Mouse (Mus musculus): ENCODE results near the gene Hs3st5. TPM values are rescaled to one million over a fixed set of nuclear protein-coding genes. Genes with fewer than 3 reads are reported as not detected.

Hs3st5 gene
- polyA plus RNA-seq, 2 experiments, result 0.96 to 1.8 TPM

DNA sequence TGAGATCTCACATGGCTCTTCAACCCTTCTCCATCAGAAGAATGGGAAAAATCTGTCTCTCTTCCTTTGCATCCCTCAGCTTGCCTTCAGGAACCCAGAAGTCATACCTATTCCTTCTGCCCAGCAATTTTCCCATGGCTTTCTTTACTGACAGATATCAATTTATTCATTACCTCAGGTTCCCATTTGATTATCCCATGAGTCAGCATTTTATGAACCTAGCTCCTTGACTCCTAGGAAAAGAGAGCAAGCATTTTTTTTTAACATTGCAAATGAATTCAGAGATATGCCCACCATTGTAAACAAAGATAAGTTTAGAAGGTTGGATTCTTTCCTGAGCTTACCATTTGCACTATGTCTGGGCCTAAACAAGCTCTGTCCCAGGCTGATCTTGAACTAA lies 232.8 kb downstream of the Hs3st5 start:
- Histone ChIP-seq H3K9me3 (ENCODE audit: control insufficient read depth, low read length) (no peaks in the 10 kb centered on the region), H3K27me3 (ENCODE audit: control insufficient read depth, insufficient read depth, low read length) (no peaks in the 10 kb centered on the region), H3K4me2 (replicated peaks; ENCODE audit: low read depth, low read length, severe bottlenecking) (no peak overlapping the region), H3K4me1 (ENCODE audit: control insufficient read depth, insufficient read depth, low read length) (no peaks in the 10 kb centered on the region), H3K36me3 (ENCODE audit: control insufficient read depth, insufficient read depth, low read length) (no peaks in the 10 kb centered on the region), H3K4me3 (replicated peaks; ENCODE audit: low read length) (no peak overlapping the region), H3K9ac (ENCODE audit: low read depth, low read length, severe bottlenecking) (no peak overlapping the region), H3K27ac (replicated peaks; ENCODE audit: low read depth, low read length) (no peak overlapping the region)
- DNase-seq (ENCODE audit: low spot score) (no peak), ATAC-seq (ENCODE audit: low FRiP score, low read depth) (no peak)
- TF ChIP-seq POLR2A (IDR thresholded peaks at IDR 0.05; ENCODE audit: borderline replicate concordance, extremely low read depth, insufficient read depth, insufficient read length), result no peak

DNA sequence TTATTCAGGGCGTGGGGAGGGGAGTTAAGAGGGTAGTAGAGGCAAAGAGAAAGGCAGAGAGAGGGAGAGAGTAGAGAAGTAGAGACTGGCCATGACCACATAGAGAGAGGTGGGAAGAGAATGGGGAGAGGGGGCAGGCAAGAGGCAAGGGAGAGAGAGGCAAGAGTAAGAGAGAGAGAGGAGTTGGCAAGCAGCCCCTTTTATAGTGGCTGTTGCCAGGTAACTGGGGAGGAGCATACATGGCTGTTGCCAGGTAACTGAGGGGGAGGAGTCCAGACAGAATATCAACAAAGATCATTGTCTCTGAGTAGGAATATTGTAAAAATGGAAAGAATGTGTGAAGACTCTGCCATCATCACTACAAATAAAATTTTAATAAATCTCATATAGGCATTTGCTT lies 243.4 kb downstream of the Hs3st5 start:
- TF ChIP-seq POLR2A (IDR thresholded peaks at IDR 0.05; ENCODE audit: borderline replicate concordance, extremely low read depth, insufficient read depth, insufficient read length), result no peak
- Histone ChIP-seq H3K9me3 (ENCODE audit: control insufficient read depth, low read length) (no peaks in the 10 kb centered on the region), H3K27me3 (ENCODE audit: control insufficient read depth, insufficient read depth, low read length) (no peaks in the 10 kb centered on the region), H3K9ac (ENCODE audit: low read depth, low read length, severe bottlenecking) (no peak overlapping the region), H3K4me1 (ENCODE audit: control insufficient read depth, insufficient read depth, low read length) (no peaks in the 10 kb centered on the region), H3K4me2 (replicated peaks; ENCODE audit: low read depth, low read length, severe bottlenecking) (no peak overlapping the region), H3K27ac (replicated peaks; ENCODE audit: low read depth, low read length) (no peak overlapping the region), H3K4me3 (replicated peaks; ENCODE audit: low read length) (no peak overlapping the region), H3K36me3 (ENCODE audit: control insufficient read depth, insufficient read depth, low read length) (no peaks in the 10 kb centered on the region)
- no peak for ATAC-seq (ENCODE audit: low FRiP score, low read depth)
- 63% methylated on average over 1 of the region's 1 CpGs for WGBS
- no peak for DNase-seq (ENCODE audit: low spot score)

DNA sequence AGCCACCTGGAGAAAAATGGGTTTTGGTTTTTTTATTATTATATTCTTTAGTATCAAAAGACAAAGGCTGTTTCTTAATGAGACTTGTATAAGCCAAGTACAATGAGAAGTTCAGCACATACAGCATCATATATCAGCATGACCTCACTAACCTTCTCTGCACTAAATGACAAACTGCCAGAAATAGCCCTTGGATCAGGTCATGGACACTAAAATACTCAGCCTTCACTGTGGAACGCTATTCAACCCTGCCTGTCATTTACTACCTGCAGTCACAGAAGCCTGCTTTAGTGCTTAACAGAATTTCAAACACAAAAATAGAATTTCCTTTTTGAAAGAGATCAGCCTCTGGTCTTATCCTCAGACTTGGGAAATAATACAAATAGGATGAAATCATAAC lies 247.9 kb downstream of the Hs3st5 start:
- H3K4me1 ChIP-seq (ENCODE audit: control insufficient read depth, insufficient read depth, low read length), result no peaks in the 10 kb centered on the region
- no peak for ATAC-seq (ENCODE audit: low FRiP score, low read depth)
- WGBS, result 65% methylated on average over 1 of the region's 1 CpGs
- no peaks in the 10 kb centered on the region for H3K9me3 ChIP-seq (ENCODE audit: control insufficient read depth, low read length)
- H3K27me3 ChIP-seq (ENCODE audit: control insufficient read depth, insufficient read depth, low read length), result no peaks in the 10 kb centered on the region
- no peak for TF ChIP-seq POLR2A (IDR thresholded peaks at IDR 0.05; ENCODE audit: borderline replicate concordance, extremely low read depth, insufficient read depth, insufficient read length)
- no peak overlapping the region for H3K4me2 ChIP-seq (replicated peaks; ENCODE audit: low read depth, low read length, severe bottlenecking)
- no peaks in the 10 kb centered on the region for H3K36me3 ChIP-seq (ENCODE audit: control insufficient read depth, insufficient read depth, low read length)
- H3K4me3 ChIP-seq (replicated peaks; ENCODE audit: low read length), result no peak overlapping the region
- DNase-seq (ENCODE audit: low spot score), result no peak
- no peak overlapping the region for H3K9ac ChIP-seq (ENCODE audit: low read depth, low read length, severe bottlenecking)
- no peak overlapping the region for H3K27ac ChIP-seq (replicated peaks; ENCODE audit: low read depth, low read length)

DNA sequence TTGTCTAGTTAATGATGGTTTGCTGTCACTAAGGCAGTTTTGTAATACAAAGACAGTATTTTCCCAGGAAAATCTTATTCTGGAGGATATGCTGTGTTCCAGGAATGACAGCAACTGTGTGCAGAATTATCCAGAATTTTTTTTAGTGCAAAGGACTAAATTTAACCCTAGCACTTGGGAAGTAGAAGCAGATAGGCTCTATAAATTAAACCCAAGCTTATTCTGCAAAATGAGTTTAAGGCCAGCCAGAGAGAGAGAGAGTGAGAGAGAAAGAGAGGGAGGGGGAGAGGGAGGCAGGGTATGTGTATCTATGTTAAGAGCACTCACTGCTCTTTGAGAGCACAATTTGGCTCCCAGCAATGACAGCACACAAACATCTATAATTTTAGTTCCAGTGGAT lies 267.0 kb downstream of the Hs3st5 start:
- H3K27me3 ChIP-seq (ENCODE audit: control insufficient read depth, insufficient read depth, low read length), result no peaks in the 10 kb centered on the region
- H3K27ac ChIP-seq (replicated peaks; ENCODE audit: low read depth, low read length), result no peak overlapping the region
- H3K36me3 ChIP-seq (ENCODE audit: control insufficient read depth, insufficient read depth, low read length), result no peaks in the 10 kb centered on the region
- TF ChIP-seq POLR2A (IDR thresholded peaks at IDR 0.05; ENCODE audit: borderline replicate concordance, extremely low read depth, insufficient read depth, insufficient read length), result no peak
- H3K4me1 ChIP-seq (ENCODE audit: control insufficient read depth, insufficient read depth, low read length), result no peaks in the 10 kb centered on the region
- H3K4me2 ChIP-seq (replicated peaks; ENCODE audit: low read depth, low read length, severe bottlenecking), result no peak overlapping the region
- no peak for DNase-seq (ENCODE audit: low spot score)
- H3K9me3 ChIP-seq (ENCODE audit: control insufficient read depth, low read length), result no peaks in the 10 kb centered on the region
- ATAC-seq (ENCODE audit: low FRiP score, low read depth), result no peak
- H3K4me3 ChIP-seq (replicated peaks; ENCODE audit: low read length), result no peak overlapping the region
- H3K9ac ChIP-seq (ENCODE audit: low read depth, low read length, severe bottlenecking), result no peak overlapping the region

DNA sequence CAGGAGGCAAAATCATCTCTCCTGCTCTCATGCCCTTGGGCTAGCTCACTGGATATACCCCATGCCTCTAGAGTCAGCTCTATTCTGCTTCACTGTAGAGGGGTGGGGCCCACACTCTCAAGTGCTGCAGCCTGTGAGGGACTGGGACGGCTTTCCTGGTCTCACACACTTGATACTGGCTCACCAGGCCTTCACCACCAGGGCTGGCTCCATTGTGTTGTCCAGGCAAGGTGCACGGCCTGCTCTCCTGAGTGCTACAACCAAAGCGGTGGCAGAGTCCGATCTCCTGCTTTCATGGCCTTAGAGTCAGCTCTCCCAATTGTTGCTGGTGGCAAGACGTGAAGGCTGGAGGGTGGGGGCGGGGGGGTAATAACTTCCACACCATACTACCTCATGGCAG lies 268.3 kb downstream of the Hs3st5 start:
- TF ChIP-seq POLR2A (IDR thresholded peaks at IDR 0.05; ENCODE audit: borderline replicate concordance, extremely low read depth, insufficient read depth, insufficient read length), result no peak
- H3K4me2 ChIP-seq (replicated peaks; ENCODE audit: low read depth, low read length, severe bottlenecking), result no peak overlapping the region
- no peak for DNase-seq (ENCODE audit: low spot score)
- no peak overlapping the region for H3K27ac ChIP-seq (replicated peaks; ENCODE audit: low read depth, low read length)
- H3K9ac ChIP-seq (ENCODE audit: low read depth, low read length, severe bottlenecking), result no peak overlapping the region
- H3K4me1 ChIP-seq (ENCODE audit: control insufficient read depth, insufficient read depth, low read length), result no peaks in the 10 kb centered on the region
- 82% methylated on average over 6 of the region's 6 CpGs for WGBS
- H3K27me3 ChIP-seq (ENCODE audit: control insufficient read depth, insufficient read depth, low read length), result no peaks in the 10 kb centered on the region
- no peak overlapping the region for H3K4me3 ChIP-seq (replicated peaks; ENCODE audit: low read length)
- ATAC-seq (ENCODE audit: low FRiP score, low read depth), result no peak
- no peaks in the 10 kb centered on the region for H3K36me3 ChIP-seq (ENCODE audit: control insufficient read depth, insufficient read depth, low read length)
- H3K9me3 ChIP-seq (ENCODE audit: control insufficient read depth, low read length), result no peaks in the 10 kb centered on the region

DNA sequence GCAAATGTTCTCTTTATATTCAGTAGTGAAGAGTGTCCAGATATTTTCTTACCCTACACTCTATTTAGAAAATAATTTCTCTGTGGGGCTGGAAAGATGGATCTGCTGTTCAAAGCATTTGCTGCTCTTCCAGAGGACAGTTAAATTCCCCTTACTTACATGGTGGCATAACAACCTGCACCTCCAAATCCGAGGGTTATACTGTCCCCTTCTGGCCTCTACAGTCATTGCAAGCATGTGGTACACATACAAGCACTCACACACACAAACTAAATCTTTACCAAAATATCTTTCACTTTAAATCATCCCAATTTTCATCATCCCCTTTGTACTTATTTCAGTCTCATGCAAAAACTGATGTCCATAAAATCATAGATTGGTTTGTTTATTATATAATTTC lies 275.0 kb downstream of the Hs3st5 start:
- H3K9me3 ChIP-seq (ENCODE audit: control insufficient read depth, low read length), result no peaks in the 10 kb centered on the region
- WGBS, result 64% methylated on average over 1 of the region's 1 CpGs
- H3K4me3 ChIP-seq (replicated peaks; ENCODE audit: low read length), result no peak overlapping the region
- H3K4me1 ChIP-seq (ENCODE audit: control insufficient read depth, insufficient read depth, low read length), result no peaks in the 10 kb centered on the region
- ATAC-seq (ENCODE audit: low FRiP score, low read depth), result no peak
- no peak overlapping the region for H3K9ac ChIP-seq (ENCODE audit: low read depth, low read length, severe bottlenecking)
- no peak for TF ChIP-seq POLR2A (IDR thresholded peaks at IDR 0.05; ENCODE audit: borderline replicate concordance, extremely low read depth, insufficient read depth, insufficient read length)
- H3K27me3 ChIP-seq (ENCODE audit: control insufficient read depth, insufficient read depth, low read length), result no peaks in the 10 kb centered on the region
- DNase-seq (ENCODE audit: low spot score), result no peak
- H3K4me2 ChIP-seq (replicated peaks; ENCODE audit: low read depth, low read length, severe bottlenecking), result no peak overlapping the region
- H3K36me3 ChIP-seq (ENCODE audit: control insufficient read depth, insufficient read depth, low read length), result no peaks in the 10 kb centered on the region
- H3K27ac ChIP-seq (replicated peaks; ENCODE audit: low read depth, low read length), result no peak overlapping the region

All from limb, embryonic 14.5 days (tissue).